ENCODE assay signal across 19 mouse cellular contexts in the genomic region with DNA sequence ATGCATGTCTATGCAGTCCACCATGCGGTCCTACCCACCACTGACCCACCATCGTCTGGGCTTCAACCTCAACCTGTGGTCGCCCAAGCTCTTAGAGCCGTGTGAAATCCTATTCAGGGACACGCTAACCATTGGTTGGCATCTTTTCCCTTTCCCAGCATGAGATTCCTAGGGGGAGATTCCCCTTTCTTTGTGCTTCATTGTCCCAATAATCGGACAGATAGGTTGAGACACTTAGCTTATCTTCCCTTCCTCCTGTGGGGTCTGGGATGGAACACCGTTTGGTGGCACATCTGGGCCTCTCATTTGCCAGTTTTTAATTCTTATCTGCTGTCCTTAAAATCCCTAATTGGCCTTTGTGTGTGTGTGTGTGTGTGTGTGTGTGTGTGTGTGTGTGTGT. TPM values are rescaled to one million over a fixed set of nuclear protein-coding genes. Genes with fewer than 3 reads are reported as not detected.
DNase-seq lines count a peak whose midpoint lies in the region; ATAC-seq and TF ChIP-seq lines count a peak whose summit lies in the region.
"Had no signal": no experiment of that assay in that cellular context is flagged by ENCODE, and none has a peak within 500 bp of the region (broad histone marks: within the 10 kb centered on the region; RNA-seq: fewer than 3 reads in every experiment).

No protein-coding gene starts in this region.

- H3K9me3 ChIP-seq in hindbrain, embryonic 13.5 days, result no peaks in the 10 kb centered on the region
- no peaks in the 10 kb centered on the region for H3K9me3 ChIP-seq in hindbrain, embryonic 12.5 days (replicated peaks)
- no peaks in the 10 kb centered on the region for H3K9me3 ChIP-seq in embryonic facial prominence, embryonic 10.5 days
- no peaks in the 10 kb centered on the region for H3K9me3 ChIP-seq in neural tube, embryonic 15.5 days (replicated peaks)
- H3K9me3 ChIP-seq: heart, embryonic 13.5 days had no signal

- DNase-seq in spleen, adult 2 months (ENCODE audit: low read depth in 1 of 2, low spot score in 2 of 2), result no peak
- no peak for DNase-seq in spleen, adult 12 weeks (ENCODE audit: low spot score)
- DNase-seq in embryonic facial prominence, embryonic 10.5 days (ENCODE audit: low spot score), result peak; percentile 7
- DNase-seq in cerebellum, postnatal 14 days, result no peak
- no peak for DNase-seq in layer of hippocampus, adult 9-10 months (ENCODE audit: low spot score)
- DNase-seq: cerebellum, adult 11-12 months; heart, adult 18-20 months; heart, postnatal 36 days; kidney, adult 8-10 months; thymus, postnatal 25 days had no signal

- ATAC-seq in hindbrain, embryonic 13.5 days (ENCODE audit: low FRiP score), result no peak
- no peak for ATAC-seq in hindbrain, embryonic 12.5 days (ENCODE audit: low FRiP score)
- ATAC-seq in neural tube, embryonic 15.5 days (ENCODE audit: low FRiP score), result no peak
- ATAC-seq: Patski had no signal

- TF ChIP-seq POLR2A in spleen, adult 2 months (IDR thresholded peaks at IDR 0.05; ENCODE audit: low read depth, low read length), result no peak

- peaks cover 16% of the 10 kb centered on the region for H3K4me1 ChIP-seq in hindbrain, embryonic 13.5 days (replicated peaks)
- H3K4me1 ChIP-seq in hindbrain, embryonic 12.5 days, result peaks cover 16% of the 10 kb centered on the region
- H3K4me1 ChIP-seq in spleen, adult 2 months (ENCODE audit: control insufficient read depth, insufficient read depth, insufficient read length), result peaks cover 38% of the 10 kb centered on the region
- peaks cover 35% of the 10 kb centered on the region for H3K4me1 ChIP-seq in embryonic facial prominence, embryonic 10.5 days
- H3K4me1 ChIP-seq in neural tube, embryonic 15.5 days, result peaks cover 13% of the 10 kb centered on the region

- no peak overlapping the region for H3K4me3 ChIP-seq in hindbrain, embryonic 13.5 days
- H3K4me3 ChIP-seq in hindbrain, embryonic 12.5 days, result no peak overlapping the region
- no peak overlapping the region for H3K4me3 ChIP-seq in spleen, adult 2 months (ENCODE audit: extremely low read depth, insufficient read depth, insufficient read length)
- H3K4me3 ChIP-seq in embryonic facial prominence, embryonic 10.5 days, result no peak overlapping the region
- no peak overlapping the region for H3K4me3 ChIP-seq in neural tube, embryonic 15.5 days (replicated peaks)
- H3K4me3 ChIP-seq: myocyte had no signal

- H3K4me2 ChIP-seq in hindbrain, embryonic 13.5 days, result peak overlapping the region; percentile 68; the same call in 1 of the 2 replicates
- H3K4me2 ChIP-seq in hindbrain, embryonic 12.5 days (replicated peaks), result no peak overlapping the region
- H3K4me2 ChIP-seq in neural tube, embryonic 15.5 days, result peak overlapping the region; percentile 74; the same call in 1 of the 2 replicates

- 71% methylated on average over 7 of the region's 7 CpGs for WGBS in hindbrain, embryonic 13.5 days
- 77% methylated on average over 7 of the region's 7 CpGs for WGBS in hindbrain, embryonic 12.5 days
- WGBS in spleen, adult 2 months, result 83% methylated on average over 7 of the region's 7 CpGs
- 82% methylated on average over 7 of the region's 7 CpGs for WGBS in embryonic facial prominence, embryonic 10.5 days
- 75% methylated on average over 7 of the region's 7 CpGs for WGBS in neural tube, embryonic 15.5 days

- no peaks in the 10 kb centered on the region for H3K36me3 ChIP-seq in hindbrain, embryonic 13.5 days
- H3K36me3 ChIP-seq in hindbrain, embryonic 12.5 days, result no peaks in the 10 kb centered on the region
- H3K36me3 ChIP-seq in spleen, adult 2 months (ENCODE audit: control insufficient read depth, insufficient read depth, low read length), result peaks cover 16% of the 10 kb centered on the region
- H3K36me3 ChIP-seq in embryonic facial prominence, embryonic 10.5 days (replicated peaks), result no peaks in the 10 kb centered on the region
- H3K36me3 ChIP-seq in neural tube, embryonic 15.5 days, result no peaks in the 10 kb centered on the region
- H3K36me3 ChIP-seq: heart, embryonic 13.5 days had no signal

- peaks cover 56% of the 10 kb centered on the region for H3K27me3 ChIP-seq in hindbrain, embryonic 13.5 days
- H3K27me3 ChIP-seq in hindbrain, embryonic 12.5 days, result peaks cover 47% of the 10 kb centered on the region
- H3K27me3 ChIP-seq in spleen, adult 2 months (ENCODE audit: control insufficient read depth, insufficient read depth, low read length), result no peaks in the 10 kb centered on the region; the same call in 1 of the 2 replicates
- peaks cover 68% of the 10 kb centered on the region for H3K27me3 ChIP-seq in embryonic facial prominence, embryonic 10.5 days (replicated peaks; ENCODE audit: low read depth, poor library complexity, severe bottlenecking)
- H3K27me3 ChIP-seq in neural tube, embryonic 15.5 days (replicated peaks), result peaks cover 34% of the 10 kb centered on the region

- no peak overlapping the region for H3K27ac ChIP-seq in hindbrain, embryonic 13.5 days
- no peak overlapping the region for H3K27ac ChIP-seq in hindbrain, embryonic 12.5 days
- H3K27ac ChIP-seq in spleen, adult 2 months (ENCODE audit: insufficient read depth, low read length), result peak overlapping the region; percentile 98
- peak overlapping the region; percentile 81; the same call in 1 of the 2 replicates for H3K27ac ChIP-seq in embryonic facial prominence, embryonic 10.5 days (replicated peaks)
- no peak overlapping the region for H3K27ac ChIP-seq in neural tube, embryonic 15.5 days (replicated peaks)
- H3K27ac ChIP-seq: heart, embryonic 13.5 days had no signal

- no peak overlapping the region for H3K9ac ChIP-seq in hindbrain, embryonic 13.5 days
- H3K9ac ChIP-seq in hindbrain, embryonic 12.5 days, result no peak overlapping the region
- no peak overlapping the region for H3K9ac ChIP-seq in neural tube, embryonic 15.5 days (replicated peaks)

- no peak for TF ChIP-seq CTCF in spleen, adult 2 months (IDR thresholded peaks at IDR 0.05; ENCODE audit: extremely low read depth, insufficient read depth, insufficient read length, insufficient replicate concordance)

RNA-seq across cellular contexts. Expression of gene Slc6a16, which starts 0.8 kb away (rescaled TPM):
- polyA plus RNA-seq in hindbrain, embryonic 13.5 days (2015; fragmentation: Nextera tagmentation; extraction: Ambion mirVana), result 0.18 and 0.38 TPM in 2 replicates
- polyA plus RNA-seq in hindbrain, embryonic 12.5 days (2016; fragmentation: Nextera tagmentation; extraction: Ambion mirVana), result 0.10 and 0.28 TPM in 2 replicates
- polyA plus RNA-seq in spleen, adult 2 months (2012; rRNA removed), result not detected in 2 replicates
- 0.28 and 0.32 TPM in 2 replicates for polyA plus RNA-seq in embryonic facial prominence, embryonic 10.5 days (2016; fragmentation: Nextera tagmentation; extraction: Ambion mirVana)
- 0.67 and 0.78 TPM in 2 replicates for polyA plus RNA-seq in neural tube, embryonic 15.5 days (2015; fragmentation: Nextera tagmentation; extraction: Ambion mirVana)
- polyA plus RNA-seq: C2C12; inflammation-experienced regulatory T-cells, adult 6 months; lung, embryonic 14.5 days; myocyte; Patski had no signal

RNA-seq across cellular contexts. Expression of gene Cd37, which starts 1.2 kb away (rescaled TPM):
- polyA plus RNA-seq in hindbrain, embryonic 13.5 days (2015; fragmentation: Nextera tagmentation; extraction: Ambion mirVana), result 0.96 and 1.7 TPM in 2 replicates
- polyA plus RNA-seq in hindbrain, embryonic 12.5 days (2016; fragmentation: Nextera tagmentation; extraction: Ambion mirVana), result 1.3 and 1.5 TPM in 2 replicates
- polyA plus RNA-seq in spleen, adult 2 months (2012; rRNA removed), result 1,116 and 1,582 TPM in 2 replicates
- polyA plus RNA-seq in embryonic facial prominence, embryonic 10.5 days (2016; fragmentation: Nextera tagmentation; extraction: Ambion mirVana), result 0.50 and 0.88 TPM in 2 replicates
- polyA plus RNA-seq in neural tube, embryonic 15.5 days (2015; fragmentation: Nextera tagmentation; extraction: Ambion mirVana), result 1.7 and 12.4 TPM in 2 replicates

RNA-seq across cellular contexts. Expression of gene Tead2, which starts 24.6 kb away (rescaled TPM):
- 78.6 and 79.2 TPM in 2 replicates for polyA plus RNA-seq in hindbrain, embryonic 13.5 days (2015; fragmentation: Nextera tagmentation; extraction: Ambion mirVana)
- polyA plus RNA-seq in hindbrain, embryonic 12.5 days (2016; fragmentation: Nextera tagmentation; extraction: Ambion mirVana), result 185 and 208 TPM in 2 replicates
- 10.6 and 12.1 TPM in 2 replicates for polyA plus RNA-seq in spleen, adult 2 months (2012; rRNA removed)
- 394 and 421 TPM in 2 replicates for polyA plus RNA-seq in embryonic facial prominence, embryonic 10.5 days (2016; fragmentation: Nextera tagmentation; extraction: Ambion mirVana)
- 28.9 and 44.5 TPM in 2 replicates for polyA plus RNA-seq in neural tube, embryonic 15.5 days (2015; fragmentation: Nextera tagmentation; extraction: Ambion mirVana)

RNA-seq across cellular contexts. Expression of gene Dkkl1, which starts 28.2 kb away (rescaled TPM):
- polyA plus RNA-seq in hindbrain, embryonic 13.5 days (2015; fragmentation: Nextera tagmentation; extraction: Ambion mirVana), result 5.6 and 5.7 TPM in 2 replicates
- polyA plus RNA-seq in hindbrain, embryonic 12.5 days (2016; fragmentation: Nextera tagmentation; extraction: Ambion mirVana), result 3.0 and 3.4 TPM in 2 replicates
- polyA plus RNA-seq in spleen, adult 2 months (2012; rRNA removed), result 2.1 and 2.8 TPM in 2 replicates
- polyA plus RNA-seq in embryonic facial prominence, embryonic 10.5 days (2016; fragmentation: Nextera tagmentation; extraction: Ambion mirVana), result 1.2 and 2.0 TPM in 2 replicates
- 15.6 and 17.7 TPM in 2 replicates for polyA plus RNA-seq in neural tube, embryonic 15.5 days (2015; fragmentation: Nextera tagmentation; extraction: Ambion mirVana)
- polyA plus RNA-seq: lung, embryonic 14.5 days; Patski had no signal

RNA-seq across cellular contexts. Expression of gene Ccdc155, which starts 35.4 kb away (rescaled TPM):
- polyA plus RNA-seq in hindbrain, embryonic 13.5 days (2015; fragmentation: Nextera tagmentation; extraction: Ambion mirVana), result 0.49 and 0.54 TPM in 2 replicates
- 0.46 and 0.48 TPM in 2 replicates for polyA plus RNA-seq in hindbrain, embryonic 12.5 days (2016; fragmentation: Nextera tagmentation; extraction: Ambion mirVana)
- polyA plus RNA-seq in spleen, adult 2 months (2012; rRNA removed), result 0.16 and 0.20 TPM in 2 replicates
- polyA plus RNA-seq in embryonic facial prominence, embryonic 10.5 days (2016; fragmentation: Nextera tagmentation; extraction: Ambion mirVana), result 0.62 and 0.67 TPM in 2 replicates
- 0.36 and 0.60 TPM in 2 replicates for polyA plus RNA-seq in neural tube, embryonic 15.5 days (2015; fragmentation: Nextera tagmentation; extraction: Ambion mirVana)
- polyA plus RNA-seq: C2C12 had no signal

Comparison
In these comparisons a context has a peak if more than half of its experiments do, and no peak if none do; other contexts are left out.
1. H3K27ac ChIP-seq: peak in spleen, adult 2 months (single experiment) and embryonic facial prominence, embryonic 10.5 days (single experiment); none in hindbrain, embryonic 13.5 days (single experiment), hindbrain, embryonic 12.5 days (single experiment) and neural tube, embryonic 15.5 days (single experiment).
2. RNA of gene Cd37, which starts 1.2 kb away (polyA plus RNA-seq): 1,116 to 1,582 TPM in spleen, adult 2 months; 1.7 to 12.4 TPM in neural tube, embryonic 15.5 days, 1.3 to 1.5 TPM in hindbrain, embryonic 12.5 days, 0.96 to 1.7 TPM in hindbrain, embryonic 13.5 days and 0.50 to 0.88 TPM in embryonic facial prominence, embryonic 10.5 days; every median in the first group is over 10 times any median in the second.